Mouse (Mus musculus): ENCODE data around the gene Cercam.
A peak's percentile ranks its signal among the peaks of the same experiment; 100 is the strongest.
"Not testable (repeated sequence)": the region's sequence is repeated elsewhere in the genome, so short reads cannot be mapped to it uniquely, and the experiment has no call there.

The Cercam gene

GRCm38 (mm10) chr2:29898081-29898480 is 29.1 kb downstream of the Cercam start:
- DNase-seq (ENCODE audit: low spot score): no peak

- no peak for DNase-seq (ENCODE audit: low spot score)
These were observed 33.2 kb downstream of the Cercam start for GRCm38 (mm10) chr2:29902194-29902593.

GRCm38 (mm10) chr2:29908171-29908570 is 39.2 kb downstream of the Cercam start:
- DNase-seq (ENCODE audit: low spot score): not testable (repeated sequence)

- no peak for DNase-seq (ENCODE audit: low spot score)
These were observed 41.1 kb downstream of the Cercam start for GRCm38 (mm10) chr2:29910042-29910441.

- peak; percentile 76 for DNase-seq (ENCODE audit: low spot score)
These were observed 48.7 kb downstream of the Cercam start for GRCm38 (mm10) chr2:29917621-29918020.

GRCm38 (mm10) chr2:29922011-29922410 is 53.0 kb downstream of the Cercam start:
- DNase-seq (ENCODE audit: low spot score): peak; percentile 36

GRCm38 (mm10) chr2:29926542-29926941 is 57.6 kb downstream of the Cercam start:
- DNase-seq (ENCODE audit: low spot score): no peak

GRCm38 (mm10) chr2:29930506-29930905 is 61.5 kb downstream of the Cercam start:
- DNase-seq (ENCODE audit: low spot score): no peak

- DNase-seq (ENCODE audit: low spot score): no peak
These were observed 62.2 kb downstream of the Cercam start for GRCm38 (mm10) chr2:29931194-29931593.

Data from ovary, adult 18-20 months (tissue).